14 mouse cellular contexts compared by ENCODE assay signal in genomic region chr1:109932674-109933073, GRCm38 (mm10). TPM values are rescaled to one million over a fixed set of nuclear protein-coding genes. Genes with fewer than 3 reads are reported as not detected.
DNase-seq lines count a peak whose midpoint lies in the region; TF ChIP-seq lines count a peak whose summit lies in the region.
"Had no signal": no experiment of that assay in that cellular context is flagged by ENCODE, and none has a peak within 500 bp of the region (broad histone marks: within the 10 kb centered on the region; RNA-seq: fewer than 3 reads in every experiment).

No protein-coding gene starts in this region.

- H3K4me3 ChIP-seq in layer of hippocampus, adult 2 months = no peak overlapping the region
- H3K4me3 ChIP-seq: embryonic facial prominence, embryonic 15.5 days had no signal

- no peak for TF ChIP-seq CTCF in layer of hippocampus, adult 2 months (conservative IDR thresholded peaks at IDR 0.05)

- no peak overlapping the region for H3K27ac ChIP-seq in layer of hippocampus, adult 2 months
- H3K27ac ChIP-seq: embryonic facial prominence, embryonic 15.5 days had no signal

- DNase-seq in adrenal gland, postnatal 10 days = peak; percentile 1
- DNase-seq in adrenal gland, postnatal 14 days = no peak
- peak; percentile 0 for DNase-seq in retina, postnatal 7 days (ENCODE audit: low read depth, low spot score)
- no peak for DNase-seq in retina, postnatal 1 day
- peak; percentile 48 to 65 for DNase-seq in layer of hippocampus, adult 2 months (ENCODE audit: low spot score in 2 of 2)
- DNase-seq in thymus, postnatal 14 days = no peak
- DNase-seq in thymus, postnatal 25 days = no peak
- no peak for DNase-seq in B cell, adult 2 months
- DNase-seq: kidney, postnatal 25 days; right cerebral cortex, postnatal 14 days had no signal

RNA-seq across cellular contexts. Expression of gene Cdh7, which starts 49.6 kb away (rescaled TPM):
- total RNA-seq in adrenal gland, postnatal 10 days (2021) = not detected
- total RNA-seq in adrenal gland, postnatal 14 days (2021) = not detected in 2 replicates
- 1 to 10 TPM; 5.9 to 6.9 TPM for total RNA-seq in layer of hippocampus, adult 2 months (2021)
- total RNA-seq: ES-E14; gastrocnemius, adult 18-20 months; liver, adult 2 months had no signal

Comparison
In these comparisons a context has a peak if more than half of its experiments do, and no peak if none do; other contexts are left out.
1. DNase-seq: peak in adrenal gland, postnatal 10 days (single experiment), retina, postnatal 7 days (single experiment) and layer of hippocampus, adult 2 months (2 of 2); none in adrenal gland, postnatal 14 days (single experiment), retina, postnatal 1 day (single experiment), thymus, postnatal 14 days (single experiment), thymus, postnatal 25 days (single experiment) and B cell, adult 2 months (0 of 2).